Mouse (Mus musculus): Measurements from ENCODE around the gene Hectd4. TPM values are rescaled to one million over a fixed set of nuclear protein-coding genes. Genes with fewer than 3 reads are reported as not detected.

Hectd4 gene
- polyA plus RNA-seq, 1 experiment from 2014 or later = 35.2 TPM

DNA sequence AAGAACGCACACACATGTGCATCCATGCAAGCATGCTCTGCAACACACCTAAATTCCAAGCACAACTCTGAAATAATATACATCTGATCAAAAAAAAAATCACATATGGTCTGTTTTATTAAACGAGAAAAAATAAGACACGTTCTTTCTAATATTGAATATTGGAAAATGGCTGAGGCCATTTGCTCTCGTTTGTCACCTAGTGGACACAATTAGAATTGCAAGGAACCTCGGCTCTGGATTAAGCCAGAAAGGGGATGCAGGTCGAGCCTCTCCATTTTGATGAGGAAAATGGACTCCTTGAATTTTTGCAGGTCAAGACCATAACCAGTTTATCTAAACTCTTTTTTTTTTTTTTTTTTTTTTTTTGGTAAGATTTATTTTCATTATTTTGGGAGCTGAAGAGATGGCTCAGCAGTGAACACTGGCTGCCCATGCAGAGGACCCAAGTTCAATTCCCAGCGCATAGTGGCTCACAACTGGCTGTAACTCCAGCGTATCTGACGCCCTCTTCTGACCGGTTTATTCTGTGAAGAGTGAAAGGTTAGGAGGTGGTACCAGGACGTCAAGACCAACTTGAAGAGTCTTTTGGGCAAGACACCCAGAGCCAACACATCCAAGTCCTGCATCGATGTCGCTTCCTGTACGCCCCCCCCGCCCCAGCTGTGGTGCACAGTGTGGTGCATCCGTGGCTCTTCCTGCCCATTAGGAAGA, 172.8 kb downstream of the Hectd4 start:
- Histone ChIP-seq H3K27ac (ENCODE audit: low read depth, low read length) (no peak overlapping the region), H3K4me2 (ENCODE audit: low read depth, low read length) (no peak overlapping the region), H3K4me1 (ENCODE audit: control insufficient read depth, insufficient read depth, low read length) (no peaks in the 10 kb centered on the region), H3K36me3 (ENCODE audit: control insufficient read depth, insufficient read depth, low read length) (no peaks in the 10 kb centered on the region), H3K9ac (replicated peaks; ENCODE audit: low read depth, low read length) (no peak overlapping the region), H3K9me3 (ENCODE audit: control insufficient read depth, low read length) (no peaks in the 10 kb centered on the region), H3K27me3 (ENCODE audit: control insufficient read depth, insufficient read depth, low read length) (no peaks in the 10 kb centered on the region), H3K4me3 (ENCODE audit: low read depth, low read length) (no peak overlapping the region)
- ATAC-seq (ENCODE audit: low read depth) = no peak
- WGBS = 58% methylated on average over 16 of the region's 16 CpGs

- no peak for ATAC-seq (ENCODE audit: low read depth)
- no peak overlapping the region for H3K4me2 ChIP-seq (ENCODE audit: low read depth, low read length)
- WGBS = 87% methylated on average over 3 of the region's 3 CpGs
- H3K4me3 ChIP-seq (ENCODE audit: low read depth, low read length) = no peak overlapping the region
- H3K4me1 ChIP-seq (ENCODE audit: control insufficient read depth, insufficient read depth, low read length) = no peaks in the 10 kb centered on the region
- H3K27me3 ChIP-seq (ENCODE audit: control insufficient read depth, insufficient read depth, low read length) = no peaks in the 10 kb centered on the region
- H3K27ac ChIP-seq (ENCODE audit: low read depth, low read length) = no peak overlapping the region
- H3K9ac ChIP-seq (replicated peaks; ENCODE audit: low read depth, low read length) = no peak overlapping the region
- H3K36me3 ChIP-seq (ENCODE audit: control insufficient read depth, insufficient read depth, low read length) = no peaks in the 10 kb centered on the region
- H3K9me3 ChIP-seq (ENCODE audit: control insufficient read depth, low read length) = no peaks in the 10 kb centered on the region
These were observed 173.4 kb downstream of the Hectd4 start for GRCm38 (mm10) chr5:121393402-121393801.

- Histone ChIP-seq H3K4me2 (ENCODE audit: low read depth, low read length) (no peak overlapping the region), H3K4me3 (ENCODE audit: low read depth, low read length) (no peak overlapping the region), H3K27ac (ENCODE audit: low read depth, low read length) (no peak overlapping the region), H3K4me1 (ENCODE audit: control insufficient read depth, insufficient read depth, low read length) (peaks cover 6% of the 10 kb centered on the region; the same call in 1 of the 2 replicates), H3K36me3 (ENCODE audit: control insufficient read depth, insufficient read depth, low read length) (no peaks in the 10 kb centered on the region), H3K9me3 (ENCODE audit: control insufficient read depth, low read length) (no peaks in the 10 kb centered on the region), H3K27me3 (ENCODE audit: control insufficient read depth, insufficient read depth, low read length) (no peaks in the 10 kb centered on the region), H3K9ac (replicated peaks; ENCODE audit: low read depth, low read length) (no peak overlapping the region)
- no peak for ATAC-seq (ENCODE audit: low read depth)
- WGBS = 81% methylated on average over 5 of the region's 5 CpGs
These were observed 175.6 kb downstream of the Hectd4 start for GRCm38 (mm10) chr5:121395621-121396020.

DNA sequence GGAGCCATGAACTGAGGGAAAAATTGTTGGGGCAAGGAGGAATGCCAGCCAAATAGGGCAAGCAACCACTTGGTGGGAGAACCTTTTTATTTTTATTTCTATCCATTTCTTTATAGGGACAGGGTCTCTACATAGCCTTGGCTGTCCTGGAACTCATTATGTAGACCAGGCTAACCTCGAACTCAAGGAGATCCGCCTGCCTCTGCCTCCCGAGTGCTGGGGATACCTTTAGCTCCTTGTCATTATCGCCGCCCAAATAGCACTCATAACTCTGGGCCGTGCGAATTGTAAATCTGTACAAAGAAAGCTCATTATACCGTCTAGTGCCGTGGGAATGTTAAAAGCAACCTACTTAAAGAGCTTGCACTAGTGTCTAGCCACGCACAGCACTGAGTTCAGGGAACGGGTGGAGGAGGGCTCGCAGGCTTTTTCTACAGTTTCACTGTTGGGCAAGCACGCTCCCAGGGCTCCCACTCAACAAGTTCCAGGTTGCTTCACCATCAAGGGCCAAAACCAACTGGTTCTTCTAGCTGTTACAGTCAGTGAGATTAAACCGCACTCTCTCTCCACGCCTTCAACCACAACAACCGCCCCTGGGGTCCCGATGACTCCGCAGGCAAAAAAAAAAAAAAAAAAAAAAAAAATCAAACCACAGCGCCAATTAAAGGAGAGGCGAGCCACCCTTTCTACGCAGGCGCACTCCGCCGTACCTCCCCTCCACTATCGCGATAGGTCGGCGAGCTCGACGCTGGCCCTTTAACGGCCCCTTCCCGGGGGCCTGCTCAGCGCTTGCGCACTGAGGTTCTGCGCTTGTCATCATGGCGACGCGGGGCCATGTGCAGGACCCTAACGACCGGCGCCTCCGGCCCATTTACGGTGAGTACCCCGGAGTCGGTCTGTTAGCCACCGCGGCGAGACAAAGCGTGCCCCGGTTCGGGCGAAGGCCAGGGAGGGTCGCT, 177.4 kb downstream of the Hectd4 start, which contains the start of gene Naa25:
TSS of gene Naa25 (plus strand) at position 750 of the 959 bp plus-strand sequence.
- H3K36me3 ChIP-seq (ENCODE audit: control insufficient read depth, insufficient read depth, low read length) = no peaks in the 10 kb centered on the region
- ATAC-seq (ENCODE audit: low read depth) = peak; percentile 96
- H3K9ac ChIP-seq (replicated peaks; ENCODE audit: low read depth, low read length) = peak within 1 kb of the TSS; percentile 75
- H3K9me3 ChIP-seq (ENCODE audit: control insufficient read depth, low read length) = no peaks in the 10 kb centered on the region
- H3K4me1 ChIP-seq (ENCODE audit: control insufficient read depth, insufficient read depth, low read length) = peaks cover 6% of the 10 kb centered on the region; the same call in 1 of the 2 replicates
- H3K4me2 ChIP-seq (ENCODE audit: low read depth, low read length) = peak within 1 kb of the TSS; percentile 70
- peak within 1 kb of the TSS; percentile 96 for H3K4me3 ChIP-seq (ENCODE audit: low read depth, low read length)
- H3K27ac ChIP-seq (ENCODE audit: low read depth, low read length) = peak within 1 kb of the TSS; percentile 82
- no peaks in the 10 kb centered on the region for H3K27me3 ChIP-seq (ENCODE audit: control insufficient read depth, insufficient read depth, low read length)
- WGBS = 12% methylated on average over 43 of the region's 53 CpGs

- H3K4me1 ChIP-seq (ENCODE audit: control insufficient read depth, insufficient read depth, low read length) = peaks cover 6% of the 10 kb centered on the region; the same call in 1 of the 2 replicates
- peak overlapping the region; percentile 70 for H3K4me2 ChIP-seq (ENCODE audit: low read depth, low read length)
- H3K9me3 ChIP-seq (ENCODE audit: control insufficient read depth, low read length) = no peaks in the 10 kb centered on the region
- H3K4me3 ChIP-seq (ENCODE audit: low read depth, low read length) = peak overlapping the region; percentile 96
- 1% methylated on average over 63 of the region's 67 CpGs for WGBS
- H3K27me3 ChIP-seq (ENCODE audit: control insufficient read depth, insufficient read depth, low read length) = no peaks in the 10 kb centered on the region
- peak overlapping the region; percentile 52 for H3K27ac ChIP-seq (ENCODE audit: low read depth, low read length)
- H3K36me3 ChIP-seq (ENCODE audit: control insufficient read depth, insufficient read depth, low read length) = no peaks in the 10 kb centered on the region
- peak; percentile 74 for ATAC-seq (ENCODE audit: low read depth)
- peak overlapping the region; percentile 75 for H3K9ac ChIP-seq (replicated peaks; ENCODE audit: low read depth, low read length)
These were observed 178.3 kb downstream of the Hectd4 start for GRCm38 (mm10) chr5:121398146-121398964.

DNA sequence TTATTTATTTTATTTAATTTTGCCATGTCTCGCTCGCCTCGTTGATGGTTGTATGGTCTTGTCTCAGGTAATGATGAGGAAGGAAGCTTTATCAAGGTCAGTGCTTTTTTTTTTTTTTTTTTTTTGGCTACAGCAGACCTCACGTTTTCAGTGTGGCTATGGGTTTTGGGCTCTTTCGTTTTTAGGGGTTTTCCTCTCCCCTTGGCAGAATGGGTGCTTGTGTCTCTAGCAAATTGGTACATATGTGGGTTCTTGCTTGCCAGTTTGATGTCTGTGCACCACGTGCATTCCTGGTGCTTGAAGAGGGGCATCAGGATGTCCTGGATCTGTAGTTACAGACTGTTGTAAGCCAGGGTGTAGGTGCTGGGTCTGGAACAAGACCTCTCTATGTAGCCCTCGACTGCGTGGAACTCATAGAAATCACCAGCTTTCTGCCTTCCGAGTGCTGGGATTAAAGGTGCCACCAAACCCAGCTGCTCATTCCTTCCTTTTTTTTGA, 179.0 kb downstream of the Hectd4 start:
- Histone ChIP-seq H3K9me3 (ENCODE audit: control insufficient read depth, low read length) (no peaks in the 10 kb centered on the region), H3K4me3 (ENCODE audit: low read depth, low read length) (peak overlapping the region; percentile 96), H3K36me3 (ENCODE audit: control insufficient read depth, insufficient read depth, low read length) (no peaks in the 10 kb centered on the region), H3K27ac (ENCODE audit: low read depth, low read length) (no peak overlapping the region), H3K27me3 (ENCODE audit: control insufficient read depth, insufficient read depth, low read length) (no peaks in the 10 kb centered on the region), H3K4me2 (ENCODE audit: low read depth, low read length) (peak overlapping the region; percentile 70), H3K9ac (replicated peaks; ENCODE audit: low read depth, low read length) (peak overlapping the region; percentile 75), H3K4me1 (ENCODE audit: control insufficient read depth, insufficient read depth, low read length) (peaks cover 6% of the 10 kb centered on the region; the same call in 1 of the 2 replicates)
- ATAC-seq (ENCODE audit: low read depth) = no peak
- WGBS = 64% methylated on average over 9 of the region's 9 CpGs

DNA sequence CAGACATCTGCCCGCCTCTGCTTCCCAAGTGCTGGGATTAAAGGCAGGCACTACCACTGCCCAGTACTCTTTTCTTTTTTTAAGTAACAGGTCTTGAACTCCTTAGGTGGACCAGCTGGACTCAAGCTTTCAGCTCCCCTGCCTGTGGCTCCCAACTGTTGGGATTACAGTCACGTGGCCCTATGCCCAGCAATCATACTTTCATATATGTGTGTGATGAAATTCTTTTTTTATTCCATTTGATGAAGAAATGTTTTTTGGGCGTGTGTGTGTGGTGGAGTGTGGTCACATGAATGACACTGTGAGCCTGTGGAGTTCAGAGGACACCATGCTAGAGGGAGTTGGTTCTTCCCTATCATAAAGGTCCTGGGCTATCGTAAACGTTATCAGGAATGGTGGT, 179.5 kb downstream of the Hectd4 start:
- no peak overlapping the region for H3K27ac ChIP-seq (ENCODE audit: low read depth, low read length)
- H3K9me3 ChIP-seq (ENCODE audit: control insufficient read depth, low read length) = no peaks in the 10 kb centered on the region
- no peaks in the 10 kb centered on the region for H3K36me3 ChIP-seq (ENCODE audit: control insufficient read depth, insufficient read depth, low read length)
- peaks cover 6% of the 10 kb centered on the region; the same call in 1 of the 2 replicates for H3K4me1 ChIP-seq (ENCODE audit: control insufficient read depth, insufficient read depth, low read length)
- H3K4me2 ChIP-seq (ENCODE audit: low read depth, low read length) = peak overlapping the region; percentile 70; the same call in 1 of the 2 replicates
- H3K4me3 ChIP-seq (ENCODE audit: low read depth, low read length) = no peak overlapping the region
- 87% methylated on average over 5 of the region's 5 CpGs for WGBS
- no peak for ATAC-seq (ENCODE audit: low read depth)
- peak overlapping the region; percentile 75; the same call in 1 of the 2 replicates for H3K9ac ChIP-seq (replicated peaks; ENCODE audit: low read depth, low read length)
- no peaks in the 10 kb centered on the region for H3K27me3 ChIP-seq (ENCODE audit: control insufficient read depth, insufficient read depth, low read length)

DNA sequence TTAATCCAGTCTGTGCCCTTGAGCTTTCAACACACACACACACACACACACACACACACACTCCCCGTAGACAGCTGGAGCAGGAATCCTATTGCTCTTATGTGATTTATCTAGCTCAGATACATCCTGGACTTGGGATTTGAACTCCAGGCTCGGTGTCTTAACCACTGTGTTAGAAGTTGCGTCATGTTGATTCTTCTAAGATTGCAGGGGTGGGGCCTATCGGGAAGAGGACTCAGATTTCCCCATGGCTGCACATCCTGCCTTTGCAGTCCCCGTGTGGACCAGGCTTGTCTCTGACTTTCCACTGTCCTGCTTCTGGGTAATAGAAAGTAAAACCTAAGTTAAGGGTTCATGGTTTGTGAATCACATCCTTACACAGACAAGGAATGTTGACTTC, 180.0 kb downstream of the Hectd4 start:
- Histone ChIP-seq H3K27me3 (ENCODE audit: control insufficient read depth, insufficient read depth, low read length) (no peaks in the 10 kb centered on the region), H3K4me2 (ENCODE audit: low read depth, low read length) (no peak overlapping the region), H3K9me3 (ENCODE audit: control insufficient read depth, low read length) (no peaks in the 10 kb centered on the region), H3K9ac (replicated peaks; ENCODE audit: low read depth, low read length) (no peak overlapping the region), H3K4me3 (ENCODE audit: low read depth, low read length) (no peak overlapping the region), H3K27ac (ENCODE audit: low read depth, low read length) (no peak overlapping the region), H3K36me3 (ENCODE audit: control insufficient read depth, insufficient read depth, low read length) (no peaks in the 10 kb centered on the region), H3K4me1 (ENCODE audit: control insufficient read depth, insufficient read depth, low read length) (peaks cover 6% of the 10 kb centered on the region; the same call in 1 of the 2 replicates)
- WGBS = 81% methylated on average over 5 of the region's 5 CpGs
- no peak for ATAC-seq (ENCODE audit: low read depth)
